Mouse (Mus musculus): Measurements from ENCODE around the gene Stk32b. TPM values are rescaled to one million over a fixed set of nuclear protein-coding genes. Genes with fewer than 3 reads are reported as not detected.

The Stk32b gene
- polyA plus RNA-seq, 1 experiment from 2014 or later, result 1.3 TPM

DNA sequence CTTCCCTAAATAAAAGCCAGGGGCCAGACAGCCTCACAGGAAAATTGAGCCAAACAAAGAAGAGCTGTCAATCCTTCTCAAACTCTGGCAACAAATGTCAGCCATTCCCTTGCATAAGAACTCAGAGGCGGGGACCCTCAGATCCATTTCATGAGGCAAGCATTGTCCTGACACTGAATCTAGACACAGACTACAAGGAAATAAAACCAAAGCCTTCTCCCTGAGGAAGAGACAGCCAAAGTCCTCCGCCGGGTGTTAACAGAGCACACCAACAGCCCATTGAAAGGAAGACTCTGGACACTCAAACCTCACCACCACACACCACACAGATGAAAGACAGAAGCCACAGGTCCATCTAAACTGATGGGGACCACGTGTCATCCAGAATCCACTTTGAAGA lies 57.8 kb downstream of the Stk32b start:
- Histone ChIP-seq H3K27me3 (ENCODE audit: control insufficient read depth, insufficient read depth, low read length) (no peaks in the 10 kb centered on the region), H3K27ac (replicated peaks in 1 of 2; ENCODE audit: control insufficient read depth in 1 of 2, insufficient read depth in 1 of 2, low read depth in 2 of 2, low read length in 2 of 2) (no peak overlapping the region), H3K4me1 (ENCODE audit: control insufficient read depth in 2 of 2, insufficient read depth in 2 of 2, low read length in 2 of 2) (no peaks in the 10 kb centered on the region), H3K9me3 (ENCODE audit: control insufficient read depth, low read length) (no peaks in the 10 kb centered on the region), H3K36me3 (ENCODE audit: control insufficient read depth, insufficient read depth, low read length) (no peaks in the 10 kb centered on the region), H3K4me2 (ENCODE audit: low read length) (no peak overlapping the region), H3K9ac (ENCODE audit: low read length) (no peak overlapping the region), H3K4me3 (ENCODE audit: control insufficient read depth in 1 of 2, insufficient read depth in 1 of 2, low read depth in 1 of 2, low read length in 2 of 2) (no peak overlapping the region)
- ATAC-seq (ENCODE audit: insufficient number of reproducible peaks, insufficient read depth, low FRiP score, low read depth), result no peak
- WGBS, result 72% methylated on average over 4 of the region's 4 CpGs

DNA sequence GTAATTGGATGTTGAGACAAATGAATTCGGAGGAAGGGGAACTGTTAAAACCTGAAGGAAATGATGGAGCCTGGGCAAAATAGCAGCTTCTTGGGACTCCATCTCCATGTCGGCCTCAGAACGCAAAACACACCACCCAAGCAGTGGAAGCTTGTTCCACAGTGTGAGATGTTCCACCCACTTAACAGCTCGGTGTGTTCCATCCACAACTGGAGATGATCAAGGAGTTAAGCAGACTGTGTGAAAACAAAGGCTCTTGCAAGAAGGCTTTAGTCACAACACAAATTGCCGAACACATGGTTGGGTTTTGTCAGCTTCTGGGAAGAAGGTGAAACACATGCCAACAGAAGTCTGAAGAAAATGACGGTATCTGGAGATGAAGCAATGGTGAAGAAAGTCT lies 59.2 kb downstream of the Stk32b start:
- Histone ChIP-seq H3K4me2 (ENCODE audit: low read length) (no peak overlapping the region), H3K9ac (ENCODE audit: low read length) (no peak overlapping the region)
- WGBS, result 76% methylated on average over 6 of the region's 6 CpGs

DNA sequence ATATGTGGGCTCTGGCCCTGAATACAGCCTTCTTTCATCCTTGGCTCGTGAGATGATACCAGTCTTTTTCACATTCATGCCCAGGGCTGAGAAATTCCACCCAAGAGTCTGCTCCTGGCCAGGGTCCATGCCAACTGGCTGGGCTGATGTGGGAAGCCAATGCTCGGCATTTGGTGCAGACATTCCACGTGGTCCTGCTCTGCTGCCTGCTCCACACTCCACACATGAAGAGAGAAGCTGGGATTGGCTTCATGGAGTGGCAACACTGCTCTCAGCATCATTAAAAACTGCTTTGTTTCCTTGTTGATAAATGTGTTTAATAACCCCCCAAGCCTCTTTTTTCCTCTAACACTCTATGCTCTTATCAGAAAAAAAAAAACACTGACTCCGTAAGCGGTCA lies 61.8 kb downstream of the Stk32b start:
- Histone ChIP-seq H3K27ac (replicated peaks in 1 of 2; ENCODE audit: control insufficient read depth in 1 of 2, insufficient read depth in 1 of 2, low read depth in 2 of 2, low read length in 2 of 2) (no peak overlapping the region), H3K36me3 (ENCODE audit: control insufficient read depth, insufficient read depth, low read length) (no peaks in the 10 kb centered on the region), H3K4me1 (ENCODE audit: control insufficient read depth in 2 of 2, insufficient read depth in 2 of 2, low read length in 2 of 2) (no peaks in the 10 kb centered on the region), H3K9me3 (ENCODE audit: control insufficient read depth, low read length) (no peaks in the 10 kb centered on the region), H3K4me3 (ENCODE audit: control insufficient read depth in 1 of 2, insufficient read depth in 1 of 2, low read depth in 1 of 2, low read length in 2 of 2) (no peak overlapping the region), H3K9ac (ENCODE audit: low read length) (no peak overlapping the region), H3K27me3 (ENCODE audit: control insufficient read depth, insufficient read depth, low read length) (no peaks in the 10 kb centered on the region), H3K4me2 (ENCODE audit: low read length) (no peak overlapping the region)
- 74% methylated on average over 5 of the region's 5 CpGs for WGBS
- ATAC-seq (ENCODE audit: insufficient number of reproducible peaks, insufficient read depth, low FRiP score, low read depth), result no peak

More for the DNA sequence above, 59.2 kb downstream of the Stk32b start:
- no peaks in the 10 kb centered on the region for H3K36me3 ChIP-seq (ENCODE audit: control insufficient read depth, insufficient read depth, low read length)
- H3K4me3 ChIP-seq (ENCODE audit: control insufficient read depth in 1 of 2, insufficient read depth in 1 of 2, low read depth in 1 of 2, low read length in 2 of 2), result no peak overlapping the region
- no peaks in the 10 kb centered on the region for H3K4me1 ChIP-seq (ENCODE audit: control insufficient read depth in 2 of 2, insufficient read depth in 2 of 2, low read length in 2 of 2)
- no peak overlapping the region for H3K27ac ChIP-seq (replicated peaks in 1 of 2; ENCODE audit: control insufficient read depth in 1 of 2, insufficient read depth in 1 of 2, low read depth in 2 of 2, low read length in 2 of 2)
- H3K9me3 ChIP-seq (ENCODE audit: control insufficient read depth, low read length), result no peaks in the 10 kb centered on the region
- no peaks in the 10 kb centered on the region for H3K27me3 ChIP-seq (ENCODE audit: control insufficient read depth, insufficient read depth, low read length)
- ATAC-seq (ENCODE audit: insufficient number of reproducible peaks, insufficient read depth, low FRiP score, low read depth), result no peak

DNA sequence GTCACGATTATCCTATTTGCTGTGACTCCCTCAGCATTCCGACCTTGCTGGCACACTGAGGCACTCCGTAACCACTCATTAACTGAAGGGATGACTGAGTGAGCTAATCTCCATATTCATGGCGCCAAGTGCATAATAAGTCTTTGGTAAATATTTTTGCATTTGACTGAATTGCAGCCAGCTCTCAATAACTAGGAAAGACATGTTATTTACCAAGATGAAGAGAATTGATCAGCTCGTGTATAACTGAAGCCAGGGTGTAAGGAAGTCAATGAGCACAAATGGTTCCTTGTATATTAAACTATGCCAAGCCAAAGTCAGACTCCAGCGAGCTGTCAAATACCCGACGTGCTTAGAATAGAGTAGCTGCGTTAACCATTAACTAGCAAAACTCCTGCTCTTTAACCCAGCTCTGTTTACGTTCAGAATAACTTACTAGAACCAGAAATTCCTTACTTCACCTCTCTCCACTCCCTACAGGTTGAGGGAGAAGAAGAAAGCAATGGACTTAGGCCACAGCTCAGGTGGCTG lies 66.2 kb downstream of the Stk32b start:
- H3K27me3 ChIP-seq (ENCODE audit: control insufficient read depth, insufficient read depth, low read length), result no peaks in the 10 kb centered on the region
- H3K4me2 ChIP-seq (ENCODE audit: low read length), result no peak overlapping the region
- no peak overlapping the region for H3K4me3 ChIP-seq (ENCODE audit: control insufficient read depth in 1 of 2, insufficient read depth in 1 of 2, low read depth in 1 of 2, low read length in 2 of 2)
- H3K27ac ChIP-seq (replicated peaks in 1 of 2; ENCODE audit: control insufficient read depth in 1 of 2, insufficient read depth in 1 of 2, low read depth in 2 of 2, low read length in 2 of 2), result no peak overlapping the region
- no peak overlapping the region for H3K9ac ChIP-seq (ENCODE audit: low read length)
- H3K4me1 ChIP-seq (ENCODE audit: control insufficient read depth in 2 of 2, insufficient read depth in 2 of 2, low read length in 2 of 2), result no peaks in the 10 kb centered on the region
- ATAC-seq (ENCODE audit: insufficient number of reproducible peaks, insufficient read depth, low FRiP score, low read depth), result no peak
- WGBS, result 72% methylated on average over 10 of the region's 10 CpGs
- no peaks in the 10 kb centered on the region for H3K9me3 ChIP-seq (ENCODE audit: control insufficient read depth, low read length)
- no peaks in the 10 kb centered on the region for H3K36me3 ChIP-seq (ENCODE audit: control insufficient read depth, insufficient read depth, low read length)

DNA sequence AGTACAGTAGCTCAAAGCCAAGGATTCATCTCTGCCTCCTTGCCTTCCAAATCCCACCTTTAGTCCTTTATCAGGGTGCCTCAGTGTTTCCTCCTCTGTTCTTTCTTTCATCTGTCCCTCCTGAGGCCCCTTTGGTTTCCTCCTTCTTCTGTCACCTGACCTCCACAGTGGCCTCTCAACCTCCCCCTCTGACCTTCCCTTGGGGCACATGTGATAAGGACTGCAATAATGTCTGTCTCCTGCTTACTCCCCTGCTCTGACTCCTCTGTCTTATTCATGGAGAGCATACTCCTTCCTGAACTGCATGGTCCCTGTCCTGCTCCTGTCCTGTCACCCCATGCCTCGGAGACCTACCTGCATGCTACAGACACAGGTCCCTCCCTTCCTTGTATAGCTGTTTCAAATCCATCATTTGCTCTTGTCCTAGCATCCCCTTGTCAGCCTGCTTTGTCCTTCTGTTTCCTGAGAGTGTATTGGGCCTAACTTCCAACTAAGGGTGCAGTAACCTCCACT lies 66.8 kb downstream of the Stk32b start:
- H3K4me2 ChIP-seq (ENCODE audit: low read length), result no peak overlapping the region
- no peaks in the 10 kb centered on the region for H3K36me3 ChIP-seq (ENCODE audit: control insufficient read depth, insufficient read depth, low read length)
- no peak overlapping the region for H3K27ac ChIP-seq (replicated peaks in 1 of 2; ENCODE audit: control insufficient read depth in 1 of 2, insufficient read depth in 1 of 2, low read depth in 2 of 2, low read length in 2 of 2)
- no peaks in the 10 kb centered on the region for H3K27me3 ChIP-seq (ENCODE audit: control insufficient read depth, insufficient read depth, low read length)
- H3K4me1 ChIP-seq (ENCODE audit: control insufficient read depth in 2 of 2, insufficient read depth in 2 of 2, low read length in 2 of 2), result no peaks in the 10 kb centered on the region
- WGBS, result 74% methylated on average over 1 of the region's 1 CpGs
- H3K9me3 ChIP-seq (ENCODE audit: control insufficient read depth, low read length), result no peaks in the 10 kb centered on the region
- no peak overlapping the region for H3K4me3 ChIP-seq (ENCODE audit: control insufficient read depth in 1 of 2, insufficient read depth in 1 of 2, low read depth in 1 of 2, low read length in 2 of 2)
- no peak for ATAC-seq (ENCODE audit: insufficient number of reproducible peaks, insufficient read depth, low FRiP score, low read depth)
- H3K9ac ChIP-seq (ENCODE audit: low read length), result no peak overlapping the region

DNA sequence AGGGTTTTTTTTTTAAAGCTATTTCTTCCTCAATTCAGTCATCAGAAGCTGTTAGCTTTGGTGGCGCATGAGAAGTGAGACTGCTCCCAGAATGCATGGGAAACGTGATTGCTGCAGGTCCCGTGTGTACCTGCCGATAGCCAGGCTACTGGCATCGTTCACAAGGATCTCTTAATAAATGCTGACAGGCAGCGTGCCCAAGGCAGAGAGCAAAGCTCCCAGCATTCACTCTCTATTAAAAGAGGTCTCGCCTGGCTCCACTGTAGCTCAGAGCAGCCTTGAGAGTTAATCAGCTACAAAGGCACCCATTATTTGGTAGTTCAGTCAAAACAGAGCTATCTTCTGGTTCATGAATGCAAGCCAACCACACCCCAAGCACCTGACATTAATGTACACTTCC lies 72.9 kb downstream of the Stk32b start:
- Histone ChIP-seq H3K9me3 (ENCODE audit: control insufficient read depth, low read length) (no peaks in the 10 kb centered on the region), H3K27ac (replicated peaks in 1 of 2; ENCODE audit: control insufficient read depth in 1 of 2, insufficient read depth in 1 of 2, low read depth in 2 of 2, low read length in 2 of 2) (no peak overlapping the region), H3K4me3 (ENCODE audit: control insufficient read depth in 1 of 2, insufficient read depth in 1 of 2, low read depth in 1 of 2, low read length in 2 of 2) (no peak overlapping the region), H3K27me3 (ENCODE audit: control insufficient read depth, insufficient read depth, low read length) (no peaks in the 10 kb centered on the region), H3K36me3 (ENCODE audit: control insufficient read depth, insufficient read depth, low read length) (no peaks in the 10 kb centered on the region), H3K4me2 (ENCODE audit: low read length) (no peak overlapping the region), H3K9ac (ENCODE audit: low read length) (no peak overlapping the region), H3K4me1 (ENCODE audit: control insufficient read depth in 2 of 2, insufficient read depth in 2 of 2, low read length in 2 of 2) (no peaks in the 10 kb centered on the region)
- 80% methylated on average over 7 of the region's 7 CpGs for WGBS
- no peak for ATAC-seq (ENCODE audit: insufficient number of reproducible peaks, insufficient read depth, low FRiP score, low read depth)

DNA sequence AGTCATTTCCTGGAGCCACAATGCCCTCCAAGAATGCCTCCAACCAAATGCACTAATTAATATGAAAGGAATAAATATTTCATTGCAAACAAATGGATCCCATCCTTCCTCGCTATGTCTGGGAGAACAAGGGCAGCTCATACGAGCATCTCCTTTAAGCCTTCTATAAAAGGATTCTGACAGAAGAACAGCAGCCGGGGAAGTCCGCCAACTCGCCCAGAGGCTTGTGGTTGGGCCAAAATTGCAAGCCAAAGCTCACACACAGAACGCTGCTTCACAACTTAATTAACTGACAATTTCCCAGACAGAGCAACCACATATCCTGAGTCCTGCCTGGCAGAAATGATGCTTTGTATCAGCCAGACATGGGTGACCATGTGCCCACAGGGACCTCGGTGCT lies 74.5 kb downstream of the Stk32b start:
- Histone ChIP-seq H3K4me3 (ENCODE audit: control insufficient read depth in 1 of 2, insufficient read depth in 1 of 2, low read depth in 1 of 2, low read length in 2 of 2) (no peak overlapping the region), H3K4me2 (ENCODE audit: low read length) (no peak overlapping the region), H3K27ac (replicated peaks in 1 of 2; ENCODE audit: control insufficient read depth in 1 of 2, insufficient read depth in 1 of 2, low read depth in 2 of 2, low read length in 2 of 2) (no peak overlapping the region), H3K4me1 (ENCODE audit: control insufficient read depth in 2 of 2, insufficient read depth in 2 of 2, low read length in 2 of 2) (no peaks in the 10 kb centered on the region), H3K9me3 (ENCODE audit: control insufficient read depth, low read length) (no peaks in the 10 kb centered on the region), H3K27me3 (ENCODE audit: control insufficient read depth, insufficient read depth, low read length) (no peaks in the 10 kb centered on the region), H3K36me3 (ENCODE audit: control insufficient read depth, insufficient read depth, low read length) (no peaks in the 10 kb centered on the region), H3K9ac (ENCODE audit: low read length) (no peak overlapping the region)
- ATAC-seq (ENCODE audit: insufficient number of reproducible peaks, insufficient read depth, low FRiP score, low read depth), result no peak
- 75% methylated on average over 7 of the region's 7 CpGs for WGBS

DNA sequence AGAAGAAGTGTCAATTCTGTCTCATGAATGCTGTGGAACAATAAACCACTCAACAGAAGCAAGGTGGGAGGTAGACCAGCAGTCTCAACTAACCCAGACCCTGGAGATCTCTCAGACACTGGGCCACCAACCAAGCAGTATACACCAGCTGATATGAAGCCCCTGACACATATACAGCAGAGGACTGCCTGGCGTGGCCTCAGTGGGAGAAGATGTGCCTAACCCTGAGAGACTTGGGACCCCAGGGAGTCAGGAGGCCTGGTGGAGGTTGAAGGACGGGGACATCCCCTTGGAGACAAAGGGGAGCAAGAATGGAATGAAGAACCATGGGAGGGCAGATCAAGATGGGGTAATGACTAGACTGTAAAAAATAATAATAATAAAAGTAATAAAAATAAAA lies 82.2 kb downstream of the Stk32b start:
- no peaks in the 10 kb centered on the region for H3K4me1 ChIP-seq (ENCODE audit: control insufficient read depth in 2 of 2, insufficient read depth in 2 of 2, low read length in 2 of 2)
- no peak overlapping the region for H3K4me3 ChIP-seq (ENCODE audit: control insufficient read depth in 1 of 2, insufficient read depth in 1 of 2, low read depth in 1 of 2, low read length in 2 of 2)
- peaks cover 4% of the 10 kb centered on the region for H3K9me3 ChIP-seq (ENCODE audit: control insufficient read depth, low read length)
- no peak overlapping the region for H3K27ac ChIP-seq (replicated peaks in 1 of 2; ENCODE audit: control insufficient read depth in 1 of 2, insufficient read depth in 1 of 2, low read depth in 2 of 2, low read length in 2 of 2)
- WGBS, result 67% methylated on average over 2 of the region's 2 CpGs
- H3K4me2 ChIP-seq (ENCODE audit: low read length), result no peak overlapping the region
- H3K9ac ChIP-seq (ENCODE audit: low read length), result no peak overlapping the region
- ATAC-seq (ENCODE audit: insufficient number of reproducible peaks, insufficient read depth, low FRiP score, low read depth), result no peak
- H3K36me3 ChIP-seq (ENCODE audit: control insufficient read depth, insufficient read depth, low read length), result no peaks in the 10 kb centered on the region
- no peaks in the 10 kb centered on the region for H3K27me3 ChIP-seq (ENCODE audit: control insufficient read depth, insufficient read depth, low read length)

Data from heart, embryonic 14.5 days (tissue).